Mouse (Mus musculus) lung, adult 2 months (tissue): ENCODE results near the gene Efr3b. TPM values are rescaled to one million over a fixed set of nuclear protein-coding genes. Genes with fewer than 3 reads are reported as not detected.
"Not testable (repeated sequence)": the region's sequence is repeated elsewhere in the genome, so short reads cannot be mapped to it uniquely, and the experiment has no call there.

Experiments used
- DNase-seq: peaks from one replicate; pipeline ENCODE4 v3.0.0; 2022
- H3K4me1 ChIP-seq: fragments of 200-500 bp; 2 replicates; pipeline ENCODE4 v1.6.1; 2011; ENCODE audit warnings: low read length; ENCODE audit not compliant: control insufficient read depth, insufficient read depth
- H3K4me3 ChIP-seq: fragments of 200-500 bp; replicated peaks from 2 replicates; pipeline ENCODE3; 2011; ENCODE audit warnings: low read depth, mild to moderate bottlenecking, control low read depth, low read length; ENCODE audit errors: extremely low read depth
- CTCF ChIP-seq: fragments of 200-500 bp; IDR thresholded peaks from 2 replicates; pipeline ENCODE4 v1.5.1; 2011; ENCODE audit warnings: mild to moderate bottlenecking, low read length, control low read depth; ENCODE audit not compliant: insufficient read depth
- POLR2A ChIP-seq: fragments of 200-500 bp; IDR thresholded peaks from 2 replicates; pipeline ENCODE4 v1.6.1; 2011; ENCODE audit warnings: low read depth, mild to moderate bottlenecking, control low read depth, low read length, borderline replicate concordance; ENCODE audit errors: extremely low read depth
- WGBS: fragments of 180-500 bp; shearing (Covaris S2); methylation state at CpG from one replicate; pipeline ENCODE4 v1.1.7; 2018; 5-methylcytosine and 5-hydroxymethylcytosine counted together
- polyA plus RNA-seq: library from polyadenylated mRNA; depleted of rRNA; stranded (reverse); fragments of >200 nt; gene quantifications from 2 replicates; pipeline ENCODE4 v1.2.3, GENCODE M21; 2012

The Efr3b gene
- polyA plus RNA-seq, 1 experiment = 6.8 TPM

DNA sequence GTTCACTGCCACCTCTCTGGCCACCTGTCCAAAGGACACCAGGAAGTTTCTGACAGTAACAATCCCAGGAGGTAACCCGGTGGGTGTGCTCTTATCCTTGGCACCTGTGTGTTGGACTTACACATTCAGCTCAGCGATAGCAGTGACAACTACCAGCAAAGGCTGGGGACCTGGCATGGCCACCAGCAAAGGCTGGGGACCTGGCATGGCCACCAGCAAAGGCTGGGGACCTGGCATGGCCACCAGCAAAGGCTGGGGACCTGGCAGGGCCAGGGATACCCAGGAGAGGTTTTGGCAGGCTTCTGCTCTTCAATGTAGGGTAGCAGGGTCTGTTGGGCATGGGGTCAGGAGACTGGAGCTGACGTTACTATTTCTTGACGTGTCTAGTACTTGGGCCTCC is 71.5 kb downstream of the Efr3b start:
- no peak overlapping the region for H3K4me3 ChIP-seq
- no peaks in the 10 kb centered on the region for H3K4me1 ChIP-seq
- no peak for DNase-seq
- no peak for TF ChIP-seq CTCF
- TF ChIP-seq POLR2A = no peak
- 91% methylated on average over 4 of the region's 4 CpGs for WGBS

DNA sequence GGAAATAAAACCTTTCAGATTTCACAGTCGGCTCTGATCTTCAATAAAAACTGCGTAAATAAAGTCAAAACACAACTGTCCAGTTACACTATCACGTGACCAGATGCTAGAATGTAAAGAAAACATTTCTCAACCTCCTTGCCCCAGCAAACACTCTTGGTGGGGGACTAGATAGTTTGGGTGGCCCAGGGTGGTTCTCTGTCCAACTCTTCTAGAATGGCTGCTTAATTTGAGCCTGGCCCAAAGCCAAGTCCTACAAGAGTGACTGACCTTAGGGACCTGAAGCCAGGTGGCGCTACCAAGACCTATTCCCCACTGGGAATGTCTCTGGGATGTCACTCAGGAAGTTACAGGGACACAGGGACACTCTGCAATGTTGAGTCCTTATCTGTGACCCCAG is 78.2 kb downstream of the Efr3b start:
- DNase-seq = no peak
- TF ChIP-seq CTCF (no peak), POLR2A (no peak)
- 52% methylated on average over 4 of the region's 4 CpGs for WGBS
- H3K4me3 ChIP-seq = peak overlapping the region; percentile 67
- H3K4me1 ChIP-seq = no peaks in the 10 kb centered on the region

DNA sequence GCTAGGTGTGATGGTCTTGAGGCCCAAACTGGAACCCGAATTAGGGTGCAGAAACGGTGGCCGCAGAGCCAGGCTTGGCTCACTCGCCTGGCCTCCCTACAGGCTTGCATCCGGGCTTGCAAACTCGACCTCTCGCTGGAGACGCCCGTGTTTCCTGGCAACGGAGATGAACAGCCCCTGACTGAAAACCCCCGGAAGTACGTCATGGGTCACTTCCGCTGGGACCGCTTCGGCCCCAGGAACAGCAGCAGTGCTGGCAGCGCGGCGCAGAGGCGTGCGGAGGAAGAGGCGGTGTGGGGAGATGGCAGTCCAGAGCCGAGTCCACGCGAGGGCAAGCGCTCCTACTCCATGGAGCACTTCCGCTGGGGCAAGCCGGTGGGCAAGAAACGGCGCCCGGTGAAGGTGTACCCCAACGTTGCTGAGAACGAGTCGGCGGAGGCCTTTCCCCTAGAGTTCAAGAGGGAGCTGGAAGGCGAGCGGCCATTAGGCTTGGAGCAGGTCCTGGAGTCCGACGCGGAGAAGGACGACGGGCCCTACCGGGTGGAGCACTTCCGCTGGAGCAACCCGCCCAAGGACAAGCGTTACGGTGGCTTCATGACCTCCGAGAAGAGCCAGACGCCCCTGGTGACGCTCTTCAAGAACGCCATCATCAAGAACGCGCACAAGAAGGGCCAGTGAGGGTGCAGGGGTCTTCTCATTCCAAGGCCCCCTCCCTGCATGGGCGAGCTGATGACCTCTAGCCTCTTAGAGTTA is 78.7 kb downstream of the Efr3b start:
- DNase-seq = peak; percentile 77
- peak; percentile 90 for TF ChIP-seq POLR2A
- TF ChIP-seq CTCF = no peak
- WGBS = 3% methylated on average over 53 of the region's 53 CpGs
- H3K4me3 ChIP-seq = peak overlapping the region; percentile 67
- no peaks in the 10 kb centered on the region for H3K4me1 ChIP-seq

- DNase-seq = no peak
- Histone ChIP-seq H3K4me3 (no peak overlapping the region), H3K4me1 (no peaks in the 10 kb centered on the region)
- 19% methylated on average over 3 of the region's 3 CpGs for WGBS
- TF ChIP-seq CTCF (no peak), POLR2A (no peak)
Observed at GRCm38 (mm10) chr12:3956351-3956750, 82.4 kb downstream of the Efr3b start.

DNA sequence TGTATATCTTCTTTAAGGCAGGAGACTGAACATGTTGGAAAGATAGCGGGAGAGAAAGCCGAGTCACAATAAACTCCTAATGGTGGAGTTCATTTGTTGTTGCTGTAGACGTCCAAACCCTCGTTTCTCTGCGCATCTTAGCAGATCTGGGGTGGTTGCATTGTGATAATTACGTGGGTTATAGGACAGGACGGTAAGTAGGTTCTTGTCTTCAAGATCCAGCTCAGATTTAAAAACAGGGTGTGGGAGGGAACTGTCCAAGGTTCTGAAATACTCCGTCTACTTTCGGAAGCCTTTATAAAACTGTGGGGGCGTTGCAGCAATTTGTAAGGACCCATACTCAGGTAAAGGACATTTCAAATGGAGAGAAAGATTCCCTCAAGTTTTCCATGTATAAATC is 83.3 kb downstream of the Efr3b start:
- DNase-seq = no peak
- WGBS = 32% methylated on average over 10 of the region's 10 CpGs

DNA sequence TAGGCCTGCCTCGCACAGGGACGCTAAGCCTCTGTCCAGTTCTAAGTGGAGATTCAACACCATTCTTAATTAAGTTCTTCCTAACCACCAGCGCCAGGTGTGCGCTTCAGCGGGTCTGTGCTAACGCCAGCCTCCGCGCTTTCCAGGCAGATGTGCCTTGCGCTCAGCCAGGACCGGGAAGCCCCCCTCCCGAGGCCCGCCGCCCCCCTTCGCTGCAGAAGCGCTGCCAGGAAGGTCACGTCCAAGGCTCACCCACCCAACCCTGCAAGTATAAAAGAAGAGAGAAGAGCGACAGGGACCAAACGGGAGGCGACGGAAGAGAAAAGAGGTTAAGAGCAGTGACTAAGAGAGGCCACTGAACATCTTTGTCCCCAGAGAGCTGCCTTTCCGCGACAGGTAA is 84.1 kb downstream of the Efr3b start, which contains the start of gene Pomc:
Pomc (plus strand) TSS at position 301 of the 400 bp plus-strand sequence.
- TF ChIP-seq POLR2A = no peak
- TF ChIP-seq CTCF = no peak
- Histone ChIP-seq H3K4me3 (no peak within 1 kb of the TSS), H3K4me1 (no peaks in the 10 kb centered on the region)
- 23% methylated on average over 22 of the region's 22 CpGs for WGBS
- DNase-seq = no peak

More for the DNA sequence above, 83.3 kb downstream of the Efr3b start:
- Histone ChIP-seq H3K4me1 (no peaks in the 10 kb centered on the region), H3K4me3 (no peak overlapping the region)
- TF ChIP-seq POLR2A (no peak), CTCF (no peak)

DNA sequence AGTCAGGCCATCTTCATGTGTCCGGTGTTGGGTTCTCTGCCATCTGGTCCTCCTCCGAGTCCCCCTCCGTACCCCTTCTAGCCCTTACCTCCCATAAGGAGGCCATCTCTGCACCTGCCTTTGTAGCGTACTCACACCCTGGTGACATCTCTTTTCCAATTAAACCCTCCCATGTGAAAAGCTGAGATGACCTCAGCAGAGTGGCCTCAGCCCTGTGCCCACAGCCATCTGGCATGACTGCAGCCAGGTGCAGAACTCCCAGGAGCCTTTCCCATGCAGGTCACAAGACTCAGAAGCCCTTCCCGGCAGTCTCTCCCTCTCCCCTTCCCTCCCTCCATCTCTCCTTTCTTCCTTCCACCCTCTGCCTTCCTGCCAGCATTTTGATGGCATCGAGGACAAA is 91.2 kb downstream of the Efr3b start:
- no peak for DNase-seq
- WGBS = 72% methylated on average over 6 of the region's 6 CpGs

DNA sequence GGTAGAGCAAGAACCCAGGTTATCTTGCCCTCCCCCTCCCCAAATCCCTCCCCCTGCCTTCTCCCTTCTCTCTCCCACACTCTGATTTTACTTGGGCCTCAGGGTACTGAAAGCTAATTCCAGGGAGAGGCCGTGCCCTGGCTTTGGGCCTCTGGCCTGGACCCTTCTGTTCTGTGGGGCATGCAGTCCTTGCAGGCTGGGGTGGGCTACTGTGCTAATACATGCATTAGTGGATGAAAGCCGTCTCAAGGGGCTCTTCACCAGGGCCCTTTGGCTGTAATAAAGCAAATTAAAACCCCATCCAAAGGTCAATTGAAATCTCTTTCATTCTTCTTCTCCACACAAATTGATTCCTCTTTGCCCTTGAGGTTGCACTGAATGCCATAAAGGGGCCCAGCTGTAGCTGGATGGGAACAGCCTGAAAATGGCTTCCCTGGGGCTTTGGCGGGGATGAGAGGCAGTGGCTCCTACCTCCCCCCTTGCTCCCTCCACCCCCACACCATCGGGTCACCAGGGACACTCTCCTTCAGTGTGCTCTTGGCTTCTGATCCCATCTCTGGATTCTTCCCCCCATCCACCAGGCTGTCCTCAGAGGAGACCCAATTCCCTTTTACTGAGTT is 94.2 kb downstream of the Efr3b start:
- H3K4me1 ChIP-seq = no peaks in the 10 kb centered on the region
- no peak for TF ChIP-seq CTCF
- no peak for TF ChIP-seq POLR2A
- no peak overlapping the region for H3K4me3 ChIP-seq
- WGBS = 70% methylated on average over 4 of the region's 4 CpGs
- DNase-seq = no peak

More for the DNA sequence above, 91.2 kb downstream of the Efr3b start:
- no peaks in the 10 kb centered on the region for H3K4me1 ChIP-seq
- no peak for TF ChIP-seq POLR2A
- TF ChIP-seq CTCF = no peak
- H3K4me3 ChIP-seq = no peak overlapping the region

DNA sequence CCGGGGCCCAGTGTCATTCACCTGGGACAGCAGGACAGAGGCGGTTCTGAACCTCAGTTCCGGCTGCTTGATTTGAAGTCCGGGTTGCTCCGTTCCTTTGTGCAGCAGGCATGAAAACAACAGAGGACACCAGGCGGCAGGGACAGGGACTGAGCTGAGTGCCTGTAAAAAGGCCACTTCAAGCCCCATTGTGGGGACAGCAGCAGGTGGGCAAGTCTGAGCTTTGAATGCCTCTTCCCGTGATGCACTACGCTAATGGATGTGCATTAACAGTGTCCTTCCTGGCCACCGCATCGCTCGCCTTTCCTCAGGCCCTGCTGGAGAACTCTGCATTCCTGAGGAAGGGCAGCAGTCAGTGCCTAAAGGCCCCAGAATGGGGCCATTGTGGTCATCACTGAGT is 96.7 kb downstream of the Efr3b start:
- no peak overlapping the region for H3K4me3 ChIP-seq
- H3K4me1 ChIP-seq = no peaks in the 10 kb centered on the region
- WGBS = 52% methylated on average over 11 of the region's 11 CpGs
- DNase-seq = no peak
- TF ChIP-seq CTCF = no peak
- TF ChIP-seq POLR2A = no peak

DNA sequence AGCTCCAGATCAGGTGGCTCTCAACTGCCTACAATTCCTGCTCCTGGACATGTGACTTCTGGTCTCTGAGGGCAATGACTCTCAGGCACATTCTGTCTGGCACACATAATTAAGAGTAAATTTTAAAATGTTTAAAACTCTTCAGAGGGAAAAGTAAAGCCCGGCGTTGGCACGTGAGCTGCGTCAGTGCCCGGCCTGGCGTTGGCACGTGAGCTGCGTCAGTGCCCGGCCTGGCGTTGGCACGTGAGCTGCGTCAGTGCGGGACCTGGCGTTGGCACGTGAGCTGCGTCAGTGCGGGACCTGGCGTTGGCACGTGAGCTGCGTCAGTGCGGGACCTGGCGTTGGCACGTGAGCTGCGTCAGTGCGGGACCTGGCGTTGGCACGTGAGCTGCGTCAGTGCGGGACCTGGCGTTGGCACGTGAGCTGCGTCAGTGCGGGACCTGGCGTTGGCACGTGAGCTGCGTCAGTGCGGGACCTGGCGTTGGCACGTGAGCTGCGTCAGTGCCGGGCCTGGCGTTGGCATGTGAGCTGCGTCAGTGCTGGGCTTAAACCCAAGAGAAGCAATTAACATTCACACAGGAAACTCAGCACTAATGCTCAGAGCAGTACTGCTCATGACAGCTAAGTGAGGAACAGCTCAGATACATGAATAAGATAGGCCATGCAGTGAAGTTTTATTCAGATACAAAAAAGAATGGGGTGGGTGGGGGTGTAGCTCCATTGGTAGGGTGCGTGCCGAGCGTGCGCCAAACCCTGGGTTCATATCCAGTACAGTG is 108.4 kb downstream of the Efr3b start:
- WGBS = 85% methylated on average over 36 of the region's 47 CpGs
- not testable (repeated sequence) for H3K4me1 ChIP-seq, H3K4me3 ChIP-seq, DNase-seq

DNA sequence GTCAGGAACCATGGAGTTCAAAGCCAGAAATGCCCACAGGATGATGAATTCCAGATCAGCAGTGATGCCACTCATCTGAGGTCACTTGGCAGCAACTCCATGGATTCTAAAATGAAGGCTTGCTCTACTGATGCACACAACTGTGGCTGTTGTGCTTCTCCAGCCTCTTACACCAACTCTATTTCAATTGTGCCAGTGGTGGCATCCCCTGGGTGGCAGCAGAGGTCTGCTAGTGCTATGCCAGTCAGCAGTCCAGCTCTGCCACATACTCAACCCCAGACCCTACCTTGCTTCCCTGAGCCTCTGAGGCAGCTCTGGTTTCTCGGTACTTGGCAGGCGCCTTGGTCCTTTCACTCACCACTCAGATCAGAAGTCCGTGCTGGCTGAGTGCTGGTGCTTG is 109.9 kb downstream of the Efr3b start:
- TF ChIP-seq CTCF = peak; percentile 28; the same call in 1 of the 2 replicates
- no peak for TF ChIP-seq POLR2A
- 67% methylated on average over 3 of the region's 3 CpGs for WGBS
- no peaks in the 10 kb centered on the region for H3K4me1 ChIP-seq
- H3K4me3 ChIP-seq = no peak overlapping the region
- no peak for DNase-seq
